Mouse (Mus musculus) adrenal gland, adult 18-20 months (tissue): ENCODE results near the gene Olfr963. TPM values are rescaled to one million over a fixed set of nuclear protein-coding genes. Genes with fewer than 3 reads are reported as not detected.
"Not testable (repeated sequence)": the region's sequence is repeated elsewhere in the genome, so short reads cannot be mapped to it uniquely, and the experiment has no call there.

ENCODE experiments used
- DNase-seq, 2 experiments: peaks; one replicate each; pipeline ENCODE4 v3.0.0; 2021 to 2022; ENCODE audit warnings: low spot score in 2 of 2
- long read RNA-seq, 2 experiments: library from polyadenylated mRNA; stranded (forward); transcript quantifications; one replicate each; pipeline ENCODE4 v2.0.0; 2021
- total RNA-seq, 2 experiments: library from RNA; stranded (reverse); gene quantifications; 1 replicate in 1 of 2; 2 replicates in 1 of 2; pipeline ENCODE4 v1.2.3; 2021

Gene Olfr963
- total RNA-seq = not detected
- long read RNA-seq, experiment 1 = 0 reads
- long read RNA-seq, experiment 2 = 0 reads

- DNase-seq = no peak
These were observed at the start of gene Olfr963 for GRCm38 (mm10) chr9:39666905-39667304. Olfr963 (plus strand) TSS chr9:39667205.

- DNase-seq = no peak
These were observed 45.9 kb upstream of the Olfr963 start, which contains the start of gene Olfr960 for GRCm38 (mm10) chr9:39621073-39621472. Olfr960 (plus strand) TSS chr9:39621373.

- DNase-seq = no peak
These were observed 43.2 kb upstream of the Olfr963 start for GRCm38 (mm10) chr9:39623783-39624182.

GRCm38 (mm10) chr9:39624711-39625110, 42.3 kb upstream of the Olfr963 start:
- no peak for DNase-seq

- DNase-seq = no peak
These were observed 37.9 kb upstream of the Olfr963 start for GRCm38 (mm10) chr9:39629069-39629468.

- DNase-seq = no peak
These were observed 33.0 kb upstream of the Olfr963 start for GRCm38 (mm10) chr9:39633913-39634594.

- DNase-seq = no peak
These were observed 22.2 kb upstream of the Olfr963 start, which contains the start of gene Olfr961 for GRCm38 (mm10) chr9:39644785-39645184. Olfr961 (plus strand) TSS chr9:39645085.

- no peak for DNase-seq
These were observed 19.6 kb upstream of the Olfr963 start for GRCm38 (mm10) chr9:39647382-39647781.

- no peak for DNase-seq
These were observed 12.1 kb upstream of the Olfr963 start for GRCm38 (mm10) chr9:39654756-39655396.

- no peak for DNase-seq
These were observed 2.7 kb downstream of the Olfr963 start for GRCm38 (mm10) chr9:39669723-39670122.

GRCm38 (mm10) chr9:39674820-39675219, 7.8 kb downstream of the Olfr963 start:
- DNase-seq = no peak

GRCm38 (mm10) chr9:39678557-39678956, 11.6 kb downstream of the Olfr963 start:
- no peak for DNase-seq

GRCm38 (mm10) chr9:39679280-39679679, 12.3 kb downstream of the Olfr963 start:
- DNase-seq = no peak

GRCm38 (mm10) chr9:39701123-39701522, 34.1 kb downstream of the Olfr963 start:
- not testable (repeated sequence) for DNase-seq

- DNase-seq = no peak
These were observed 40.0 kb downstream of the Olfr963 start, which contains the start of gene Olfr149 for GRCm38 (mm10) chr9:39707017-39707416. Olfr149 (minus strand) TSS chr9:39707117.

GRCm38 (mm10) chr9:39708958-39709357, 42.0 kb downstream of the Olfr963 start:
- DNase-seq = no peak

GRCm38 (mm10) chr9:39711053-39711452, 44.0 kb downstream of the Olfr963 start, which contains the start of gene Olfr965:
Olfr965 (plus strand) TSS chr9:39711353.
- DNase-seq = no peak

Other genes starting within 250 kb of the Olfr963 start
- not detected for gene Olfr952, start 240.1 kb upstream of the Olfr963 start, total RNA-seq
- gene Olfr954, start 210.5 kb upstream of the Olfr963 start, total RNA-seq = not detected
- not detected for gene Olfr955, start 195.3 kb upstream of the Olfr963 start, total RNA-seq
- gene Olfr44, start 173.2 kb upstream of the Olfr963 start, total RNA-seq = not detected
- gene Olfr957, start 151.4 kb upstream of the Olfr963 start, total RNA-seq = not detected
- gene Olfr958, start 113.2 kb upstream of the Olfr963 start, total RNA-seq = not detected
- not detected for gene Olfr959, start 91.6 kb upstream of the Olfr963 start, total RNA-seq
- gene AW551984, start 62.8 kb upstream of the Olfr963 start, total RNA-seq = 10 to 100 TPM in 1 of 2 experiments, 1 to 10 TPM in 1; 9.6 to 10.9 TPM
- not detected for gene Olfr148, start 56.5 kb upstream of the Olfr963 start, total RNA-seq
- not detected for gene Olfr960, start 45.8 kb upstream of the Olfr963 start, total RNA-seq
- not detected for gene Olfr961, start 22.1 kb upstream of the Olfr963 start, total RNA-seq
- not detected for gene Olfr149, start 39.9 kb downstream of the Olfr963 start, total RNA-seq
- gene Olfr965, start 44.1 kb downstream of the Olfr963 start, total RNA-seq = not detected
- not detected for gene Olfr150, start 63.8 kb downstream of the Olfr963 start, total RNA-seq
- not detected for gene Olfr967, start 79.0 kb downstream of the Olfr963 start, total RNA-seq
- not detected for gene Olfr968, start 116.0 kb downstream of the Olfr963 start, total RNA-seq
- not detected for gene Olfr969, start 123.7 kb downstream of the Olfr963 start, total RNA-seq
- gene Olfr970, start 141.7 kb downstream of the Olfr963 start, total RNA-seq = not detected
- gene Olfr971, start 169.7 kb downstream of the Olfr963 start, total RNA-seq = not detected
- not detected for gene Olfr972, start 199.2 kb downstream of the Olfr963 start, total RNA-seq
- not detected for gene Olfr229, start 240.1 kb downstream of the Olfr963 start, total RNA-seq